27 mouse cellular contexts compared by ENCODE assay signal in the genomic region with DNA sequence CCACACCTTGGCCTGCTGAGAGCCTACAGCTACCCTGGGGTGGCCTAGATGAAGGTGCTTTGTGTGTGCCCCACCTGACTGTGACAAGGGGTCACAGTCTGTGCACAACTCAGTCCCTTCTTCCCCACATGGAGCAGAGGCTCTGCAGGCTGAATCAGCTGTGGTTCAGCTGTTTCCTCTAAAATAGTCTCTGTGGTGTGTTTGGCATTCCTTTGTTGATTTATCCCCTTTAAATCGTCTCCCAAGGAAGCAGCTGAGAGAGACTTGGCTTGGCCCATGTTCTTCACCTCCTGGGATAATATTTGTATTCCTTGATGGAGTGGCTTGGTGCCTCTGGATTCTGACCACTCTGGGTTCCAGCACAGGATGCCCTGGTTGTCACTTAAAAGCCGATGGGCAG.
DNase-seq lines count a peak whose midpoint lies in the region; ATAC-seq lines count a peak whose summit lies in the region.
"Had no signal": no experiment of that assay in that cellular context is flagged by ENCODE, and none has a peak within 500 bp of the region (broad histone marks: within the 10 kb centered on the region; RNA-seq: fewer than 3 reads in every experiment).

No protein-coding gene starts in this region.

- peak; percentile 95 for DNase-seq in heart, adult 11 months
- DNase-seq in heart, embryonic 10.5 days (ENCODE audit: low spot score), result no peak
- no peak for DNase-seq in heart, postnatal 25 days (ENCODE audit: low spot score)
- no peak for DNase-seq in kidney, postnatal 4 days
- no peak for DNase-seq in frontal cortex, postnatal 10 days (ENCODE audit: low spot score in 2 of 2)
- DNase-seq: adrenal gland, adult 8-10 months; cerebellum, adult 2 months; cerebellum, postnatal 14 days; gastrocnemius, postnatal 14 days; kidney, adult 8-10 months; kidney, postnatal 10 days; liver; lung, adult 2 months; lung, postnatal 10 days; midbrain, embryonic 14.5 days; right cerebral cortex, adult 18-20 months; spleen, adult 18-20 months; thymus, postnatal 14 days had no signal

- WGBS in heart, embryonic 10.5 days, result 66% methylated on average over 2 of the region's 2 CpGs
- 55% methylated on average over 2 of the region's 2 CpGs for WGBS in heart, embryonic 12.5 days
- 52% methylated on average over 2 of the region's 2 CpGs for WGBS in heart, embryonic 15.5 days

- no peak overlapping the region for H3K4me3 ChIP-seq in heart, embryonic 10.5 days
- H3K4me3 ChIP-seq in heart, embryonic 12.5 days, result no peak overlapping the region
- H3K4me3 ChIP-seq in heart, embryonic 15.5 days, result no peak overlapping the region
- H3K4me3 ChIP-seq: forebrain, embryonic 13.5 days; hindbrain, embryonic 12.5 days had no signal

- H3K9ac ChIP-seq in heart, embryonic 12.5 days, result no peak overlapping the region
- H3K9ac ChIP-seq in heart, embryonic 15.5 days, result no peak overlapping the region
- H3K9ac ChIP-seq: forebrain, embryonic 13.5 days; hindbrain, embryonic 12.5 days; liver, embryonic 14.5 days had no signal

- no peak overlapping the region for H3K4me2 ChIP-seq in heart, embryonic 12.5 days
- H3K4me2 ChIP-seq in heart, embryonic 15.5 days, result no peak overlapping the region
- H3K4me2 ChIP-seq: forebrain, embryonic 13.5 days; hindbrain, embryonic 12.5 days had no signal

- intact Hi-C loops in heart, postnatal 25 days (cut with DNase I), result no loop called here

- no peaks in the 10 kb centered on the region for H3K27me3 ChIP-seq in heart, embryonic 10.5 days (ENCODE audit: insufficient read depth, poor library complexity, severe bottlenecking)
- H3K27me3 ChIP-seq in heart, embryonic 12.5 days (replicated peaks), result no peaks in the 10 kb centered on the region; the same call in 1 of the 2 replicates
- H3K27me3 ChIP-seq in heart, embryonic 15.5 days, result no peaks in the 10 kb centered on the region
- H3K27me3 ChIP-seq: forebrain, embryonic 13.5 days had no signal

- H3K9me3 ChIP-seq in heart, embryonic 10.5 days, result no peaks in the 10 kb centered on the region
- H3K9me3 ChIP-seq in heart, embryonic 12.5 days (replicated peaks), result no peaks in the 10 kb centered on the region
- H3K9me3 ChIP-seq in heart, embryonic 15.5 days (replicated peaks), result no peaks in the 10 kb centered on the region
- H3K9me3 ChIP-seq: forebrain, embryonic 13.5 days; hindbrain, embryonic 12.5 days had no signal

- no peaks in the 10 kb centered on the region for H3K36me3 ChIP-seq in heart, embryonic 10.5 days
- H3K36me3 ChIP-seq in heart, embryonic 12.5 days, result no peaks in the 10 kb centered on the region
- H3K36me3 ChIP-seq in heart, embryonic 15.5 days, result no peaks in the 10 kb centered on the region

- no peak overlapping the region for H3K27ac ChIP-seq in heart, embryonic 10.5 days
- no peak overlapping the region; the same call in 1 of the 2 replicates for H3K27ac ChIP-seq in heart, embryonic 12.5 days (ENCODE audit: poor library complexity, severe bottlenecking)
- H3K27ac ChIP-seq in heart, embryonic 15.5 days, result no peak overlapping the region
- H3K27ac ChIP-seq: forebrain, embryonic 13.5 days; hindbrain, embryonic 12.5 days; hindbrain, postnatal 0 days; liver, embryonic 14.5 days; macrophage had no signal

- peaks cover 6% of the 10 kb centered on the region; the same call in 1 of the 2 replicates for H3K4me1 ChIP-seq in heart, embryonic 10.5 days
- peaks cover 6% of the 10 kb centered on the region for H3K4me1 ChIP-seq in heart, embryonic 12.5 days (replicated peaks)
- H3K4me1 ChIP-seq in heart, embryonic 15.5 days (replicated peaks), result peaks cover 3% of the 10 kb centered on the region; the same call in 1 of the 2 replicates
- H3K4me1 ChIP-seq: forebrain, embryonic 13.5 days; hindbrain, embryonic 12.5 days had no signal

- ATAC-seq in heart, embryonic 12.5 days (ENCODE audit: insufficient number of reproducible peaks, low FRiP score), result peak; percentile 34; the same call in 1 of the 2 replicates
- ATAC-seq in heart, embryonic 15.5 days (replicated peaks; ENCODE audit: insufficient number of reproducible peaks, insufficient read depth, low FRiP score, low read depth), result peak; percentile 45; the same call in 1 of the 2 replicates
- ATAC-seq: CD4-positive, CD25-positive, alpha-beta regulatory T cell, adult 4 months; forebrain, embryonic 13.5 days; hindbrain, postnatal 0 days; intestine, embryonic 16.5 days had no signal
